Mouse (Mus musculus): ENCODE data around the gene Phc2. TPM values are rescaled to one million over a fixed set of nuclear protein-coding genes. Genes with fewer than 3 reads are reported as not detected.

Gene Phc2
- polyA plus RNA-seq, 1 experiment from 2014 or later: 20.8 TPM

DNA sequence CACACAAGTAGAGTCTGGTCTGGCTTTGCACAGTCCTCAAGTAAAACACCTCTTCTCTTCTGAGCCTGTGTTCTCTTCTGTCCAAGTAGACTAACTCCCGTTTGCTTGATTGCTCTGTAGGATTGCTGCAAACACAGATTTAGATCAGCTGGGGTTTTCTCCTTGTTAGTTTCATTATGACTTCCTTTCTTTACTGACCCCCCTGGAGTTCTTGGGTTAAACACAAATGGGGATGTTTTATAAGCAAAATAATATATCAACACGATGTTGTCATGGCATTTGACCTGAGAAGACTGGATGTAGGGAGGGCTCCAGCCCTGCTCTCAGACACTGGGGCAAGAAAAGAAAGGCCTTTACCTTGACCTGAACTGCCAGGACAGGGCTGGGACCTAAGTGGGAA lies 35.5 kb upstream of the Phc2 start:
- H3K36me3 ChIP-seq: no peaks in the 10 kb centered on the region
- 70% methylated on average over 2 of the region's 2 CpGs for WGBS
- H3K27ac ChIP-seq (replicated peaks): no peak overlapping the region

GRCm38 (mm10) chr4:128620572-128620971 lies 33.9 kb upstream of the Phc2 start:
- Histone ChIP-seq H3K36me3 (no peaks in the 10 kb centered on the region), H3K27me3 (ENCODE audit: low read depth, poor library complexity, severe bottlenecking) (peaks cover 18% of the 10 kb centered on the region), H3K4me1 (peaks cover 17% of the 10 kb centered on the region; the same call in 1 of the 2 replicates), H3K9me3 (replicated peaks) (no peaks in the 10 kb centered on the region), H3K4me3 (no peak overlapping the region), H3K27ac (replicated peaks) (no peak overlapping the region)
- DNase-seq (ENCODE audit: low spot score): no peak
- whole genome bisulfite sequencing: 91% methylated on average over 6 of the region's 6 CpGs

More for the DNA sequence above, 35.5 kb upstream of the Phc2 start:
- DNase-seq (ENCODE audit: low spot score): no peak
- Histone ChIP-seq H3K4me1 (peaks cover 19% of the 10 kb centered on the region; the same call in 1 of the 2 replicates), H3K27me3 (ENCODE audit: low read depth, poor library complexity, severe bottlenecking) (peaks cover 22% of the 10 kb centered on the region), H3K4me3 (no peak overlapping the region), H3K9me3 (replicated peaks) (no peaks in the 10 kb centered on the region)

DNA sequence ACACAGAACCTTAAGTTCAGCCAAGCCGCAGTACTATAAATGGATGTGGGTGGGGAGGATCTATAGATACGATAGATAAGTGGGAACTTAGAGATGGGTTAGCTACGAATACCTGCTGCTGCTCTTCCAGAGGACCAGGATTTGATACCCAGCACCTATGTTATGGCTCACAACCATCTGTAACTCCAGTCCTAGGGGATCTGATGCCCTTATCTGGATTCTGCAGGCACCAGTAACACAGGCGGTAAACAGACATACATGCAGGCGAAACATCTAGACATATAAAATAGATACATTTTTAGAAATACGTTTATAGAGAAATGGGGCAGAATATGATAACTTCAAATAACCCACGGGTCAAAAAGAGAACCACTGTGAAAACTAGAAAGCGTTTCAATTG lies 33.4 kb upstream of the Phc2 start:
- no peak for DNase-seq (ENCODE audit: low spot score)

GRCm38 (mm10) chr4:128635451-128635850 lies 19.1 kb upstream of the Phc2 start:
- H3K36me3 ChIP-seq: no peaks in the 10 kb centered on the region

More for the DNA sequence above, 33.4 kb upstream of the Phc2 start:
- Histone ChIP-seq H3K4me1 (peaks cover 13% of the 10 kb centered on the region; the same call in 1 of the 2 replicates), H3K4me3 (no peak overlapping the region), H3K9me3 (replicated peaks) (no peaks in the 10 kb centered on the region), H3K36me3 (no peaks in the 10 kb centered on the region), H3K27ac (replicated peaks) (no peak overlapping the region), H3K27me3 (ENCODE audit: low read depth, poor library complexity, severe bottlenecking) (peaks cover 13% of the 10 kb centered on the region)
- WGBS: 91% methylated on average over 8 of the region's 8 CpGs

DNA sequence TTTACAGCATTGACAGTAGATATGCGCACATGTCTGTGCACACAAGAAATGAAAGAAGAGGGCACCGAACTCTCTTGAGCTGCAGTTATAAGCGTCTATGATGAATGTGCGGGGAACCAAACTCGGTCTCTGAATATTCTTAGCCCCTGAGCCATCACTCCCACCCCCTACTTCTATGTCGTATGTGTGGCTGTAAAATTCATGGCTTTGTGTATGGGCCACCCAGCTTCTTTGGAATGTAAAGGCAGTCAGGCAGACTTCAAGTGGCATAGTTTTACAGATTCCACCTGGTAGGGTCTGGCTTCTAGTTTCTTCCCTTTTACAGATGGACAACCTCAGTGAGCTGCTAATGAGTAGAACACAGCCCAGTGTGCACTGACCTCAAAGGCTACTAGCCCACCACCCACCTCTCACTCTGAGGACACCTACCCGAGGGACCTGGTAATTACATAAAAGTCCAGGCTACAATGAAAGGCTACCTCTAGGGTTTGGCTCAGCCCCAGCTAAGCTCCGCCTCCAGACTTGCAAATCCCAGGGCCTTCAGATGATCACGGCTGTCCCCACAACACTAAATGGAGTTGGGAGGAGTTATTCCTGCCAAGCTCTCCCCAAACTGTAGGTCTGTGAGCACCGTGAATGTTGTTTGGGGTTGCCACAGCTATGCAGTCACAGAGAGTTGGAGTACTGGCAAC lies 18.5 kb upstream of the Phc2 start:
- 66% methylated on average over 10 of the region's 10 CpGs for WGBS
- peaks cover 41% of the 10 kb centered on the region for H3K4me1 ChIP-seq
- DNase-seq (ENCODE audit: low spot score): no peak
- no peaks in the 10 kb centered on the region for H3K9me3 ChIP-seq (replicated peaks)
- no peaks in the 10 kb centered on the region for H3K27me3 ChIP-seq (ENCODE audit: low read depth, poor library complexity, severe bottlenecking)
- no peaks in the 10 kb centered on the region for H3K36me3 ChIP-seq
- H3K4me3 ChIP-seq: no peak overlapping the region
- H3K27ac ChIP-seq (replicated peaks): no peak overlapping the region

More at GRCm38 (mm10) chr4:128635451-128635850, 19.1 kb upstream of the Phc2 start:
- Histone ChIP-seq H3K4me1 (peaks cover 42% of the 10 kb centered on the region), H3K9me3 (replicated peaks) (no peaks in the 10 kb centered on the region), H3K4me3 (no peak overlapping the region), H3K27me3 (ENCODE audit: low read depth, poor library complexity, severe bottlenecking) (no peaks in the 10 kb centered on the region), H3K27ac (replicated peaks) (no peak overlapping the region)
- WGBS: 86% methylated on average over 7 of the region's 7 CpGs
- no peak for DNase-seq (ENCODE audit: low spot score)

- no peak for DNase-seq (ENCODE audit: low spot score)
- peaks cover 37% of the 10 kb centered on the region for H3K4me1 ChIP-seq
- H3K36me3 ChIP-seq: no peaks in the 10 kb centered on the region
- 56% methylated on average over 11 of the region's 11 CpGs for WGBS
- peak overlapping the region; percentile 55 for H3K27ac ChIP-seq (replicated peaks)
- H3K9me3 ChIP-seq (replicated peaks): no peaks in the 10 kb centered on the region
- no peaks in the 10 kb centered on the region for H3K27me3 ChIP-seq (ENCODE audit: low read depth, poor library complexity, severe bottlenecking)
- H3K4me3 ChIP-seq: no peak overlapping the region
Observed at GRCm38 (mm10) chr4:128637250-128637649, 17.3 kb upstream of the Phc2 start.

DNA sequence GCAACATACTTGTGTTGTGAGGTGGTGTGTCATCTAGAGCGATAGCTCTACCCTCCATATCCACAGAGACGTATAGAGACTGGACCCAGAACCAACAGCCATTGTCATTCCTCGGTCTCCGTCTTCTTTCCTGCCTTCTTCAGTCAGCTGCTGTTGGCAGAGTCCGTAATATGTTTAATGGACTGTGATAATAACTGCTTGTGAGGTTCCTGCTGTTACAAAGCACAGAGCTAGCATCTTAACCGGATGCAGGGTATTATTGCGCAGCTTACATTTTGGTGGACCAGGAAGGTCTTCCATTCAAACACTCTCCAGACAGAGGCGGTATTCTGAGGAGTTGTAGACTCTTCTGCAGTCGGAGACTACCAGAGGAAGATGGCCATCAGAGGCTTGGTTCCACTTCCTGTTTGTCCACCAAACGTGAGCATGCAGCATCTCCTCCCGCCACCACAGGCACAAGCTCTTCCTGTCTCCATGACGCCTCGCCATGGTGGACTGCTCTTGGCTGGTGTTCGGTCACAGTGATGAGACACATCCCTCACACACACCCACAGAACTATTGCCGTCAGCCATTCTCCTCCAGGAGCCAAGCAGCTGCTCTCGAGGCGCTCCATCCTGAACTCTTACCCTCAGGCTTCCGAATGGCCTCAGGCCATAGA lies 16.1 kb upstream of the Phc2 start:
- Histone ChIP-seq H3K9me3 (replicated peaks) (no peaks in the 10 kb centered on the region), H3K4me1 (peaks cover 39% of the 10 kb centered on the region), H3K36me3 (no peaks in the 10 kb centered on the region), H3K27me3 (ENCODE audit: low read depth, poor library complexity, severe bottlenecking) (no peaks in the 10 kb centered on the region), H3K27ac (replicated peaks) (0 out of 2 replicates have a peak overlapping the region, but pooled peaks have one; percentile 33), H3K4me3 (no peak overlapping the region)
- no peak for DNase-seq (ENCODE audit: low spot score)
- 90% methylated on average over 18 of the region's 18 CpGs for WGBS

- DNase-seq (ENCODE audit: low spot score): no peak
- Histone ChIP-seq H3K27ac (replicated peaks) (0 out of 2 replicates have a peak overlapping the region, but pooled peaks have one; percentile 13), H3K4me3 (no peak overlapping the region), H3K9me3 (replicated peaks) (no peaks in the 10 kb centered on the region), H3K4me1 (peaks cover 21% of the 10 kb centered on the region), H3K36me3 (no peaks in the 10 kb centered on the region), H3K27me3 (ENCODE audit: low read depth, poor library complexity, severe bottlenecking) (no peaks in the 10 kb centered on the region)
- 68% methylated on average over 23 of the region's 23 CpGs for WGBS
Observed at GRCm38 (mm10) chr4:128641766-128642717, 12.5 kb upstream of the Phc2 start.

GRCm38 (mm10) chr4:128645896-128646295 lies 8.6 kb upstream of the Phc2 start:
- H3K4me3 ChIP-seq: no peak overlapping the region
- 80% methylated on average over 6 of the region's 6 CpGs for WGBS
- H3K27me3 ChIP-seq (ENCODE audit: low read depth, poor library complexity, severe bottlenecking): no peaks in the 10 kb centered on the region
- no peak for DNase-seq (ENCODE audit: low spot score)
- H3K4me1 ChIP-seq: peaks cover 19% of the 10 kb centered on the region
- no peak overlapping the region for H3K27ac ChIP-seq (replicated peaks)
- no peaks in the 10 kb centered on the region for H3K9me3 ChIP-seq (replicated peaks)
- no peaks in the 10 kb centered on the region for H3K36me3 ChIP-seq

GRCm38 (mm10) chr4:128646762-128647161 lies 7.7 kb upstream of the Phc2 start:
- H3K9me3 ChIP-seq (replicated peaks): no peaks in the 10 kb centered on the region
- H3K27ac ChIP-seq (replicated peaks): no peak overlapping the region
- H3K36me3 ChIP-seq: no peaks in the 10 kb centered on the region
- peaks cover 16% of the 10 kb centered on the region for H3K4me1 ChIP-seq
- no peak overlapping the region for H3K4me3 ChIP-seq
- 57% methylated on average over 7 of the region's 7 CpGs for WGBS
- H3K27me3 ChIP-seq (ENCODE audit: low read depth, poor library complexity, severe bottlenecking): no peaks in the 10 kb centered on the region
- DNase-seq (ENCODE audit: low spot score): no peak

DNA sequence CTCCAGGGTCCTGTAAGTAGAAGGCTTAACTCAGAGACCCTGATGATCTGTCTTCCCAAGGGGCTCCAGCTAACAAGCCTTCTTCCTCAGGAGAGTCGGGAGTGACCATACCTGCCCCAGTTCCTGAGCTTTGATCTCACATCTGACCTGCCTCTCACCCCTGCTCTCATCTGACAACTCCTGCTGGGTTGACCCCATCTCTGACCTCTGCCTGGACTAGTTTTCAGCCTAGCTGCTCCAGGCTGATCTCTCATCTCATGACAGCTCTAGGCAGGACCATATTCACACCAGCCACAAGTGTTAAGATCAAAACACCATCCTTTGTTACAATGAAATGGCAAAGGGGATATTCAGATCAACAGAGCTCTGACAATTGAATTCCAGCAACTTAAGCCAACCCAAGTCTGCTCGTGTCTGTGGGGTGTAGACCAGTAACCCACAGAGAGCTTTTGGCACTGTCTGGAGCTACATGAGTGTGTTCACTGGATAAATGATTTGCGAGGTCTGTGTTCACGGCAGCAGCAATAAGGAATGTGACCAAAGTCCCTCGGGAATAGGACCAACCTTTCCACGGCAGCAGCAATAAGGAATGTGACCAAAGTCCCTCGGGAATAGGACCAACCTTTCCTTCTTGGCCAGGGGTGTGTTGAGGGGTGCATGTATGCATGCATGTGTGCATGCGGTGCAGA lies 5.8 kb upstream of the Phc2 start:
- Histone ChIP-seq H3K9me3 (replicated peaks) (no peaks in the 10 kb centered on the region), H3K27me3 (ENCODE audit: low read depth, poor library complexity, severe bottlenecking) (peaks cover 5% of the 10 kb centered on the region; the same call in 1 of the 2 replicates), H3K36me3 (no peaks in the 10 kb centered on the region), H3K4me1 (peaks cover 12% of the 10 kb centered on the region), H3K4me3 (no peak overlapping the region), H3K27ac (replicated peaks) (no peak overlapping the region)
- DNase-seq (ENCODE audit: low spot score): no peak
- 79% methylated on average over 8 of the region's 8 CpGs for WGBS

DNA sequence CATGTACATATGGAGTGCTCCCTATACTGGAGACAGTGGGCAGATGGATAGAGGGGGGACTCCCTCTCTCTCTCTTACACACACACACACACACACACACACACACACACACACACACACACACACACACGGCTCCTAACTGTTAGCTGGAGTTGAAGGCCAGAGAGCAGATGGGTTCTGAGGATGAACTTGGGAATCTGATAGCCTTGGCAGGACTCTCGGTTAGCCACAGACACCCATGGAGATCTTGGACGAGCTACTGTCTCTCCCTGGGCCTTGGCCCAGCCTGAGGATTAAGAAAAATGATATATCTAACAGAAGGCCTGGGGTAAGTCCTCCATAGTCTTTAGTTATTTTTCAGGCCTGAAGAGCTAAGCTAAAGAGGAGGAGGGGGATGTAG lies 3.0 kb upstream of the Phc2 start:
- H3K4me1 ChIP-seq: peaks cover 34% of the 10 kb centered on the region
- H3K9me3 ChIP-seq (replicated peaks): no peaks in the 10 kb centered on the region
- no peak overlapping the region for H3K27ac ChIP-seq (replicated peaks)
- DNase-seq (ENCODE audit: low spot score): no peak
- no peaks in the 10 kb centered on the region for H3K36me3 ChIP-seq
- WGBS: 72% methylated on average over 3 of the region's 3 CpGs
- H3K4me3 ChIP-seq: no peak overlapping the region
- H3K27me3 ChIP-seq (ENCODE audit: low read depth, poor library complexity, severe bottlenecking): peaks cover 28% of the 10 kb centered on the region

Measured in midbrain, embryonic 10.5 days (tissue).